Mouse (Mus musculus) lung, embryonic 16.5 days (tissue): ENCODE measurements around the gene Fam57b. TPM values are rescaled to one million over a fixed set of nuclear protein-coding genes. Genes with fewer than 3 reads are reported as not detected.

Source experiments
- ATAC-seq: fragments of 200-750 bp; cut with Nextera tagmentation; 2 replicates; pipeline ENCODE4 v1.8.0; 2017; ENCODE audit warnings: low read depth, mild to moderate bottlenecking, moderate library complexity
- H3K27ac ChIP-seq: fragments of 300-500 bp; sonication (generic); 2 replicates; pipeline ENCODE4 v1.5.1; 2014; ENCODE audit warnings: mild to moderate bottlenecking, control low read depth, low read length
- H3K27me3 ChIP-seq: fragments of 300-500 bp; sonication (generic); 2 replicates; pipeline ENCODE4 v1.6.1; 2014; ENCODE audit warnings: low read depth, low read length, mixed read lengths; ENCODE audit not compliant: control insufficient read depth, insufficient read depth
- H3K36me3 ChIP-seq: fragments of 300-500 bp; sonication (generic); 2 replicates; pipeline ENCODE4 v1.6.1; 2014; ENCODE audit warnings: low read length; ENCODE audit not compliant: control insufficient read depth, insufficient read depth
- H3K4me1 ChIP-seq: fragments of 300-500 bp; sonication (generic); replicated peaks from 2 replicates; pipeline ENCODE4 v1.6.1; 2014; ENCODE audit warnings: low read length, mixed read lengths; ENCODE audit not compliant: control insufficient read depth, insufficient read depth
- H3K4me2 ChIP-seq: fragments of 300-500 bp; sonication (generic); 2 replicates; pipeline ENCODE4 v1.6.1; 2014; ENCODE audit warnings: low read depth, low read length, control low read depth
- H3K4me3 ChIP-seq: fragments of 300-500 bp; sonication (generic); 2 replicates; pipeline ENCODE4 v1.5.1; 2014; ENCODE audit warnings: mild to moderate bottlenecking, low read length, control low read depth
- H3K9ac ChIP-seq: fragments of 300-500 bp; sonication (generic); 2 replicates; pipeline ENCODE4 v1.6.1; 2014; ENCODE audit warnings: low read length, control low read depth
- H3K9me3 ChIP-seq: fragments of 300-500 bp; sonication (generic); 2 replicates; pipeline ENCODE4 v1.6.1; 2016; ENCODE audit warnings: low read length; ENCODE audit not compliant: control insufficient read depth
- WGBS: fragments of 180-500 bp; shearing (Covaris S2); extraction: QIAGEN DNeasy Blood & Tissue Kit; methylation state at CpG from one replicate; pipeline ENCODE4 v1.1.7; 2014; 5-methylcytosine and 5-hydroxymethylcytosine counted together
- polyA plus RNA-seq: library from polyadenylated mRNA; unstranded; fragments of >200 nt; fragmentation: Nextera tagmentation; extraction: Ambion mirVana; gene quantifications from 2 replicates; pipeline ENCODE4 v1.2.1, GENCODE M21; 2015

The Fam57b gene
- polyA plus RNA-seq, 1 experiment from 2014 or later = 0.36 TPM

DNA sequence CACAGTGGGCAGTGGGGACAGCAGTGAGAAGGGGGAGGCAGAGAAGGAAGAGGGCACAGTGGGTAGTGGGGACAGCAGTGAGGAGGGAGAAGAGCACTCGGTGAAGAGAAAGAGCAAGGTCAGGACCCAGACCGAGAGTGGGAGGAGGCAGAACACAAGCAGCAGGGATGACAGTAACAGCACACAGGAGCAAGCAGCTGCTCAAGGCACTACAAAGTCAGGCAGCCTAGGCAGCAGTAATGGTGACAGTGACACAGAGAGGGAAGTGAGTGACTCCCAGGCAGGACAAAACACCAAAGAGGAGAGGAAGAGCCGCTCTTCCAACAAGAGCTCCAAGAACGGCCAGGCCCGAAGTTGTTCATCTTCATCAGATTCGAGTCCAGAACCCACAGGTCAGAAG is 66.3 kb downstream of the Fam57b start:
- Histone ChIP-seq H3K9me3 (no peaks in the 10 kb centered on the region), H3K27me3 (no peaks in the 10 kb centered on the region), H3K4me2 (peak overlapping the region; percentile 83), H3K27ac (no peak overlapping the region; the same call in 1 of the 2 replicates), H3K4me3 (peak overlapping the region; percentile 69), H3K36me3 (peaks cover 27% of the 10 kb centered on the region), H3K4me1 (peaks cover 25% of the 10 kb centered on the region), H3K9ac (peak overlapping the region; percentile 77)
- WGBS = 54% methylated on average over 6 of the region's 6 CpGs
- ATAC-seq = no peak

DNA sequence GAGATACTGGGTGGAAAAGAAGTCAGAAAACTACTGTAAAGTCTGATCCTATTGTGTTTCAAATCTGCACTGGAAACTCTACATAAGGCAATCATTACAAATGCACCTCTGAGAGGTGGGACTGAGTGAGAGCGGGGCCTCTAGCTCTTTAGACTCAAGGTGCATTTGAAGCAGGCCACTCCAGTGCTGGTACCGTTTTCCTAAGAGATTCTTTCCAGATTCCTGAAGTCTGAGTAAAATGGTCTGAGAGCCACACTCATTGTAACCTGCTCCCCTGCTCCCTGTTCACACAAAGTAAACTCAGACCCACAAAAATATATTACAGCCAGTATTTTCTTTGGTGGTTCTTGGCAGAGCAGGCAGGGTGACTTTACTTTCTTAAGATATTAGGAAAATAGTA is 70.1 kb downstream of the Fam57b start:
- no peak for ATAC-seq
- peak overlapping the region; percentile 65 for H3K27ac ChIP-seq
- peaks cover 51% of the 10 kb centered on the region for H3K36me3 ChIP-seq
- H3K27me3 ChIP-seq = no peaks in the 10 kb centered on the region
- H3K4me1 ChIP-seq = peaks cover 22% of the 10 kb centered on the region
- H3K9me3 ChIP-seq = no peaks in the 10 kb centered on the region
- 63% methylated on average over 2 of the region's 2 CpGs for WGBS
- no peak overlapping the region for H3K9ac ChIP-seq
- H3K4me3 ChIP-seq = no peak overlapping the region
- no peak overlapping the region for H3K4me2 ChIP-seq

DNA sequence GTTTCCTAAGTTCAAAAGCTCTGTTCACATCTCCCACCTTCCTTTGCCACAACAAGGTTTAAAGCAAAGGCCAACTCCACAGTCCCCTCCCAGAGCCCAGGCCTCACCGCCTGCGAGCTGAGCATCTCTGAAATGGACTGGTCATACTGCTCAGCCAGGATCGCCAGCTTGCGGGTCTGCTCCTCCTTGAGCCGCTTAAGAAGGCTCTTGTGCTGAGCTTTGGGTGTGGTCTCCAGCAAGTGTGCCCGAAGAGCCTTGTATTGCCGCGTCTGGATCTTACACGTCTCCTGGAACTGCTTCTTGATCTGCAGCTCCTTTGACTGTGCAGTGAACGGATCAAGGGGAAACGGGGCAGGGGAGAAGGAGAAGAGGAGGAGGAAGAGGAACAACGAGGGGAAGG is 70.5 kb downstream of the Fam57b start:
- WGBS = 63% methylated on average over 12 of the region's 12 CpGs
- Histone ChIP-seq H3K9me3 (no peaks in the 10 kb centered on the region), H3K9ac (no peak overlapping the region), H3K27ac (peak overlapping the region; percentile 34), H3K4me2 (no peak overlapping the region), H3K36me3 (peaks cover 56% of the 10 kb centered on the region), H3K4me1 (peaks cover 19% of the 10 kb centered on the region), H3K27me3 (no peaks in the 10 kb centered on the region), H3K4me3 (no peak overlapping the region)
- peak; percentile 37; the same call in 1 of the 2 replicates for ATAC-seq

DNA sequence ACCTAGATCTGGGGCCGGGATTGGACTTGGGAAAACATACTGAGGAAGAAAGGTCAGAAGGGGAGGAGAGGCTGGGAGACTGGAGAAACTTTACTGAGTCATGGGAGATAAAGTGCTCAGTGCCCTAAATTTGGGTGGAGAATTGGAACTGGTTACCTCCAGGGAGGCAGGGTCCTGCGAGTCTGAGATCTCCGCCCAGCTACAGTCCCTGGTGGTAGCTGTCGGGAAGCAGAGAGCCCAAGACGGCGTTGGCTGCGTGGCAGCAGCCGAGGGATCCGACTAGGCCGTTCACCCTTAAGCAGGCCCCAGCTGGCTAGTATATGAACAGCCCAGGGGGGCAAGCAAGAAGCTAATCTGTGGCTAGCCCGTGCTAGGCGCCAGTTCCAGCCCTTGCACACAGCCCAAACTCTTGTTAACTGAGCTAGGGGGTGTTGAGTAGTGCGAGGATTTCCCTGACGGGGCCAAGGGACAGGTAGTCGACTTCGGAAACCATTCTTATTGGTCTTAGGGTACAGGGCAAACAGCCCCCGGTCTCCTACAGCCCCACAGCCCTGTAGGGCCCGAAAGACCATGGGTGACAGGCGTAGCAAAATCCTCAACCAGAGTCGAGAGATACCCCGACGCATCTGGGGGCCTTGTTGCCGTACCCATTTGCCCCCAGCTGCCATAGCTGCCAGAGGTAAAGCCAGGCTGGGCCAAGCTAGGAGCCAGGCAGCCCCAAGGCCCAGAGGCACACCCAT is 72.5 kb downstream of the Fam57b start:
- Histone ChIP-seq H3K9me3 (no peaks in the 10 kb centered on the region), H3K4me3 (no peak overlapping the region), H3K4me2 (no peak overlapping the region), H3K9ac (no peak overlapping the region), H3K27me3 (no peaks in the 10 kb centered on the region), H3K36me3 (peaks cover 75% of the 10 kb centered on the region), H3K27ac (no peak overlapping the region), H3K4me1 (peaks cover 2% of the 10 kb centered on the region; the same call in 1 of the 2 replicates)
- no peak for ATAC-seq
- WGBS = 90% methylated on average over 23 of the region's 23 CpGs

DNA sequence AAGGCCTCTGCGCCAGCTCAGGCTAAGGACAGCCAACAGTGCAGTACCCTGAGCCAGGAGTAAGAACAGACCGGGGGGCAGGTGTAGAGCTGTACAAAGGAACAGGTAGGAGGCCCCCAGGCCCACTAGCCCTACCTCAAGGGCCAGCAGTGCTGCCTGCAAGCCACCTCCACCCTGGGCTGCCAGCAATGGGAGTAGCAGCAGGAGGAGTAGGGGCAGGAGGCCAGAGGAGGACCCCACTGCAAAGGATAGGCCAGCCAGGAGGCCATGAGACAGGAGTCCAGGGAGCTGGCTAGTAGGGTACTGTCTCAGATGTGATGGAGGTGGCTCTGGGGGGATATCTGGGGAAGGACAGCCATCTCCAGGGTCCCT is 73.0 kb downstream of the Fam57b start:
- peaks cover 72% of the 10 kb centered on the region for H3K36me3 ChIP-seq
- no peak overlapping the region for H3K9ac ChIP-seq
- H3K4me3 ChIP-seq = no peak overlapping the region
- H3K4me1 ChIP-seq = peaks cover 2% of the 10 kb centered on the region; the same call in 1 of the 2 replicates
- H3K27ac ChIP-seq = no peak overlapping the region
- H3K9me3 ChIP-seq = no peaks in the 10 kb centered on the region
- no peak for ATAC-seq
- H3K27me3 ChIP-seq = no peaks in the 10 kb centered on the region
- no peak overlapping the region for H3K4me2 ChIP-seq
- 94% methylated on average over 2 of the region's 2 CpGs for WGBS

DNA sequence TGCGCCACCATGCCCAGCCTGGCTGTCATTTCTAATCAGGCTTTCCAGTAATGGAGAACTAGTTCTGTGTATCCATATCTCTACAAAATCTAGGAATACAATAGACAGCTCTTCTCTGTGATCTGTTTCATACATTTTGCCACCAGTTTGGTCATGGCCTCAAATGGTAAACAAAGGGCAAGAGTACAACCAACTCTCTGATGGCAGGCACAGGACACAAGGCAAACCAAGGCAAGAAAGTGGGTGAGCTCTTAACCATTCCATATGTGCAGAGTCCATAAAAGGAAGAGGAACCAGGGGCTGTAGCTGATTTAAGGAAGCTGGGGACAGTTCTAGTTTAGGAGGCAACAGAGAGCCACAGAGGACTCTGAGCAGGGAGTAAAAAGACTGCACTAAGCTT is 79.8 kb downstream of the Fam57b start:
- Histone ChIP-seq H3K27me3 (no peaks in the 10 kb centered on the region), H3K4me3 (no peak overlapping the region), H3K4me1 (peaks cover 8% of the 10 kb centered on the region), H3K36me3 (peaks cover 66% of the 10 kb centered on the region), H3K4me2 (no peak overlapping the region), H3K9me3 (no peaks in the 10 kb centered on the region), H3K27ac (no peak overlapping the region), H3K9ac (no peak overlapping the region)
- WGBS = 100% methylated on average over 1 of the region's 1 CpGs
- no peak for ATAC-seq

Other genes starting within 250 kb of the Fam57b start
- gene Eif3c, start 231.3 kb upstream of the Fam57b start, polyA plus RNA-seq = 181 and 187 TPM in 2 replicates
- gene Apobr, start 212.7 kb upstream of the Fam57b start, polyA plus RNA-seq = 1.6 and 2.3 TPM in 2 replicates
- 31.2 and 31.7 TPM in 2 replicates for gene Cln3, start 211.9 kb upstream of the Fam57b start, polyA plus RNA-seq
- not detected in 2 replicates for gene Il27, start 202.7 kb upstream of the Fam57b start, polyA plus RNA-seq
- 34.2 and 53.9 TPM in 2 replicates for gene Nupr1, start 166.8 kb upstream of the Fam57b start, polyA plus RNA-seq
- 42.9 and 47.3 TPM in 2 replicates for gene Sgf29, start 148.4 kb upstream of the Fam57b start, polyA plus RNA-seq
- 12.3 and 21.1 TPM in 2 replicates for gene Sult1a1, start 121.2 kb upstream of the Fam57b start, polyA plus RNA-seq
- 102 and 108 TPM in 2 replicates for gene Bola2, start 102.3 kb upstream of the Fam57b start, polyA plus RNA-seq
- 11.1 and 11.9 TPM in 2 replicates for gene Slx1b, start 101.9 kb upstream of the Fam57b start, polyA plus RNA-seq
- gene Coro1a, start 89.9 kb upstream of the Fam57b start, polyA plus RNA-seq = 42.4 and 59.5 TPM in 2 replicates
- 138 and 139 TPM in 2 replicates for gene Mapk3, start 38.1 kb upstream of the Fam57b start, polyA plus RNA-seq
- gene Gdpd3, start 31.3 kb upstream of the Fam57b start, polyA plus RNA-seq = 2.9 and 4.2 TPM in 2 replicates
- gene Ypel3, start 20.7 kb upstream of the Fam57b start, polyA plus RNA-seq = 111 and 123 TPM in 2 replicates
- gene Tbx6, start 16.2 kb upstream of the Fam57b start, polyA plus RNA-seq = 0.25 and 0.68 TPM in 2 replicates
- 232 and 243 TPM in 2 replicates for gene Ppp4c, start 5.2 kb upstream of the Fam57b start, polyA plus RNA-seq
- gene 4930451I11Rik, start 34.0 kb downstream of the Fam57b start, polyA plus RNA-seq = not detected in 2 replicates
- gene Doc2a, start 49.7 kb downstream of the Fam57b start, polyA plus RNA-seq = 0.49 and 0.63 TPM in 2 replicates
- gene Hirip3, start 64.3 kb downstream of the Fam57b start, polyA plus RNA-seq = 30.3 and 32.3 TPM in 2 replicates
- 76.5 and 89.3 TPM in 2 replicates for gene Ino80e, start 64.7 kb downstream of the Fam57b start, polyA plus RNA-seq
- 55.8 and 58.3 TPM in 2 replicates for gene Taok2, start 87.0 kb downstream of the Fam57b start, polyA plus RNA-seq
- gene Tmem219, start 125.2 kb downstream of the Fam57b start, polyA plus RNA-seq = 28.4 and 30.8 TPM in 2 replicates
- 11.7 and 12.3 TPM in 2 replicates for gene Kctd13, start 131.2 kb downstream of the Fam57b start, polyA plus RNA-seq
- gene Asphd1, start 151.9 kb downstream of the Fam57b start, polyA plus RNA-seq = 0.14 and 0.20 TPM in 2 replicates
- gene Sez6l2, start 152.9 kb downstream of the Fam57b start, polyA plus RNA-seq = 0.36 and 0.63 TPM in 2 replicates
- gene Cdipt, start 178.2 kb downstream of the Fam57b start, polyA plus RNA-seq = 119 and 122 TPM in 2 replicates
- gene Cdiptos, start 178.4 kb downstream of the Fam57b start, polyA plus RNA-seq = 0.89 and 2.1 TPM in 2 replicates
- gene Mvp, start 217.0 kb downstream of the Fam57b start, polyA plus RNA-seq = 14.9 and 17.9 TPM in 2 replicates
- 0.62 and 0.93 TPM in 2 replicates for gene Pagr1b, start 218.8 kb downstream of the Fam57b start, polyA plus RNA-seq
- gene Pagr1a, start 219.7 kb downstream of the Fam57b start, polyA plus RNA-seq = 45.9 and 67.2 TPM in 2 replicates
- 39.1 and 63.1 TPM in 2 replicates for gene Gm42742, start 223.4 kb downstream of the Fam57b start, polyA plus RNA-seq
- 4.5 TPM in 2 replicates for gene Prrt2, start 223.5 kb downstream of the Fam57b start, polyA plus RNA-seq
- gene Maz, start 229.4 kb downstream of the Fam57b start, polyA plus RNA-seq = 38.6 and 46.1 TPM in 2 replicates
- gene Kif22, start 244.8 kb downstream of the Fam57b start, polyA plus RNA-seq = 140 and 153 TPM in 2 replicates